Mouse (Mus musculus): Measurements from ENCODE around the gene Gm9733. TPM values are rescaled to one million over a fixed set of nuclear protein-coding genes. Genes with fewer than 3 reads are reported as not detected.

Gene Gm9733
- polyA plus RNA-seq (2012; rRNA removed; ENCODE audit: low replicate concordance): 0.26 and 0.39 TPM in 2 replicates

GRCm38 (mm10) chr3:15332063-15332462, at the start of gene Gm9733:
Gm9733 (minus strand) TSS chr3:15332302.

Other genes with a start within 250 kb of the Gm9733 start
- 0.59 and 0.68 TPM in 2 replicates for gene Sirpb1a, start 94.2 kb upstream of the Gm9733 start, polyA plus RNA-seq (2012; rRNA removed; ENCODE audit: low replicate concordance)
- gene Sirpb1b, start 242.8 kb upstream of the Gm9733 start, polyA plus RNA-seq (2012; rRNA removed; ENCODE audit: low replicate concordance): 0.17 and 0.29 TPM in 2 replicates